Mouse (Mus musculus) cerebellum, adult 2 months (tissue): ENCODE measurements at regions not wholly inside any gene's neighbourhood (a gene's known extent, or its start where the extent isn't known, plus 50 kb on each side); places are given as distances from the start of the nearest gene placed in this dataset.

Source experiments
- DNase-seq, 2 experiments: peaks; one replicate each; pipeline ENCODE4 v3.0.0; 2021
- H3K27ac ChIP-seq: fragments of 200-500 bp; 2 replicates; pipeline ENCODE4 v1.5.1; 2012; ENCODE audit warnings: low read length, control low read depth, inconsistent platforms; ENCODE audit not compliant: insufficient read depth
- H3K27me3 ChIP-seq: fragments of 200-500 bp; 2 replicates; pipeline ENCODE4 v1.6.1; 2012; ENCODE audit warnings: inconsistent platforms, mild to moderate bottlenecking, low read length, moderate library complexity; ENCODE audit not compliant: control insufficient read depth, insufficient read depth
- H3K4me1 ChIP-seq: fragments of 200-500 bp; 2 replicates; pipeline ENCODE4 v1.6.1; 2011; ENCODE audit warnings: low read length; ENCODE audit not compliant: control insufficient read depth, insufficient read depth
- H3K4me3 ChIP-seq: fragments of 200-500 bp; replicated peaks from 2 replicates; pipeline ENCODE3; 2011; ENCODE audit warnings: mild to moderate bottlenecking, low read depth, low read length, control low read depth; ENCODE audit not compliant: insufficient read depth
- CTCF ChIP-seq: fragments of 200-500 bp; IDR thresholded peaks from 2 replicates; pipeline ENCODE4 v1.5.1; 2011; ENCODE audit warnings: low read depth, mild to moderate bottlenecking, control low read depth, low read length, moderate library complexity, borderline replicate concordance; ENCODE audit not compliant: insufficient read depth
- POLR2A ChIP-seq: fragments of 200-500 bp; IDR thresholded peaks from 2 replicates; pipeline ENCODE4 v1.6.1; 2011; ENCODE audit warnings: low read length, control low read depth, borderline replicate concordance; ENCODE audit not compliant: insufficient read depth
- WGBS: fragments of 180-500 bp; shearing (Covaris S2); methylation state at CpG from one replicate; pipeline ENCODE4 v1.1.7; 2018; 5-methylcytosine and 5-hydroxymethylcytosine counted together

DNA sequence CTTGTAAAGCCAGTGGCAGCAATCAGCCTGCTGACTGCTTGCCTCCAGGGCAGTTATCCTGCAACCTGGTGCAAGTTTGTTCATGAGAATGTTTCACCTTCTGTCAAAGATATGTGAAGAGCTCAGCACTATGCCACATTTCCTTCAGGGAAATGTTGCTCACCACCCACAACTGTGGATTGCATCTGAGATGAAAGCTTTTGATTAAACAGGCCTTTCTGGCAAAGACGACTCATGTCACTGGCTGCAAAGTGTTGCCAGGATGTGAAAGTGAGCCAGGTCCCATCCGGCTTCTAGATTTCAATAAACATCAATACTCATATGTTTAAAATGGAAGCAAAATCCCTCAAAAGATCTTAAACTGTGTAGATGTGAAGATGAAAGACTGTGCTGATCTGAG, 2121.0 kb downstream of the Gm37988 start:
- Histone ChIP-seq H3K4me3 (no peak overlapping the region), H3K4me1 (no peaks in the 10 kb centered on the region), H3K27me3 (no peaks in the 10 kb centered on the region), H3K27ac (no peak overlapping the region)
- no peak for DNase-seq
- 51% methylated on average over 2 of the region's 2 CpGs for WGBS
- TF ChIP-seq POLR2A (no peak), CTCF (no peak)

DNA sequence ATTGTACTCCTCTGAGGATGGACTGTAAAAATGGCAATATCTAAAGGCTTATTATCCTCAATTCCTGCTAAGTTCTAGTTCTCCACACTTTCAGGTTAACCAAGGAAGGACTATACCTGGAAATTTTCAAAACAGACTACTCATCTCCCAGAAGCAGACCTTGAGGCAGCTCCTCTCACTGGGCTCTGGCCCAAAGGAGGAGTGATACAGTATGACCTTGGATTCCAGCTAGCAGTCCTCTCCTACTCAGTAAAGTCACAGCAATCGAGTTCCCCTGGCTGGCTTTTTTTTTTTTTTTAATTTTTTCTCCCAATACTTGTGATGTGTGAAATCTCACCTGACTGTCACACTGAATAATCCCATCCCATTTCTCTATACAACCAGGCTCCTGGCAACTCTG, 2124.2 kb downstream of the Gm37988 start:
- no peak overlapping the region for H3K27ac ChIP-seq
- TF ChIP-seq POLR2A (no peak), CTCF (no peak)
- no peaks in the 10 kb centered on the region for H3K27me3 ChIP-seq
- 27% methylated on average over 1 of the region's 1 CpGs for WGBS
- no peaks in the 10 kb centered on the region for H3K4me1 ChIP-seq
- no peak for DNase-seq
- no peak overlapping the region for H3K4me3 ChIP-seq

DNA sequence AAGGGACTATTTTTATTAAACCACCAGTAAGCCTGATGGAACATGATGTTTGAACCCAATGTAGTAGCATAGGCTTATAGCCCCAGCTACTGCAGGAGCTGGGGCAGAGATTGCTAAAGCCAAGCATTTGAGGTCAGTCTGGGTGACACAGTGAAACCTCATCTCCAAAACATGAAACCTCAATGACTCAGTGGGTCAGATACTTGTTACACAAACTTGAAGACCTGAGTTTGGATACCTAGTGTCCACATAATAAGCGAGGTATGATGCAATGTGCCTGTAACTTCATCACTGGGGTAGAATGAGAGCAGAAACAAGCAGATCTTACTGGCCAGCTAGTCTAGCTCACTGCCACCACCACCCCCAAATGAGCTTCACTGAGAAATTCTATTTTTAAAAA, 2162.1 kb downstream of the Gm37988 start:
- no peak for DNase-seq
- no peaks in the 10 kb centered on the region for H3K4me1 ChIP-seq
- H3K4me3 ChIP-seq: no peak overlapping the region
- H3K27ac ChIP-seq: no peak overlapping the region
- WGBS: 87% methylated on average over 1 of the region's 1 CpGs
- H3K27me3 ChIP-seq: no peaks in the 10 kb centered on the region
- TF ChIP-seq POLR2A (no peak), CTCF (no peak)

DNA sequence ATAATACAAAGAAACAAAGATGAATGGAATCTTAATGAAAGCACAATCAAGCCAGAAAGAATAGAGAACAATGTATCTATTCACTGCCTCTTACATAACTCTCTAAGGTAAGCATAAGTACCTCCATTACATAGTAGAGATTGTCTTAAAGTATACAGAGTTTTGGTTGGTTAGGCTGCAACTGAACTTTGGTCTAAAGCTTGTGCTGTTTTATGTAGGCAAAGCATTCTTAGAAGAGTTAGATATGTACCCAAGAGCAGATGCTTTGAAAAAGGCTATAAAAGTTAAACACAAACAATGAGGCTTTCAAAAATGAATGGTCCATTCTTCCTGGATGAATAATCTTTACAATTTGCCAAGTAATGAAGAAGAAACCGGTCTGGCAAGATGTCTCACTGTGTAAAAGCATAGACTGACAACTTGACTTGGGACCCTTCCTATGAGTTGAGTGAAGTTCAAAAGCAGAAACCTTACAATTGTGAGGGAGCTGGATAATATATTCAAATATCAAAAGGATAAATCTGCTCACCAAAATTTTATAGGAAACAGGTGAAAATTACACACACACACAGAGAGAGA, 2166.1 kb downstream of the Gm37988 start:
- DNase-seq: no peak
- TF ChIP-seq CTCF (no peak), POLR2A (no peak)
- Histone ChIP-seq H3K4me3 (no peak overlapping the region), H3K4me1 (no peaks in the 10 kb centered on the region), H3K27me3 (no peaks in the 10 kb centered on the region), H3K27ac (no peak overlapping the region)
- WGBS: 51% methylated on average over 1 of the region's 1 CpGs

DNA sequence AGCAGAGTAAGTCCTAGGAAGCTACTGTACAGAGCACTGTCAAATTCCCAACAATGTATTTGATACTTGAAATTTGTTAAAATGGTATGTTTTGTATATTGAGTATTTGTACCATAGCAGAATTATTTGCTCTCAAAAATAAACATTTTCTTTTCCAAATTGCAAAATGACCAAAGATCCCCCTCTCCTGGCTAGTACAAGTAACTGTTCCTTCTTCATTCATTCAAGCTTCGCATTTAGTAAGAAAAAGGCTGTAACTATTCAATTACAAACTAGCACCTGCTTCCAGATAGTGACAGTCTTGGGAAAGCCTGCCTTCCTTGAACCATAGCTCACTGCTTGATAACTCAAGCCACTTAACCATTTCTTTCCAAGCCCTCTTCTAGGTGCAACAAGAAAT, 2171.9 kb downstream of the Gm37988 start:
- DNase-seq: no peak
- Histone ChIP-seq H3K4me3 (no peak overlapping the region), H3K27me3 (no peaks in the 10 kb centered on the region), H3K27ac (no peak overlapping the region), H3K4me1 (no peaks in the 10 kb centered on the region)
- TF ChIP-seq POLR2A: no peak
- peak; percentile 5; the same call in 1 of the 2 replicates for TF ChIP-seq CTCF
- WGBS: 72% methylated on average over 1 of the region's 1 CpGs

DNA sequence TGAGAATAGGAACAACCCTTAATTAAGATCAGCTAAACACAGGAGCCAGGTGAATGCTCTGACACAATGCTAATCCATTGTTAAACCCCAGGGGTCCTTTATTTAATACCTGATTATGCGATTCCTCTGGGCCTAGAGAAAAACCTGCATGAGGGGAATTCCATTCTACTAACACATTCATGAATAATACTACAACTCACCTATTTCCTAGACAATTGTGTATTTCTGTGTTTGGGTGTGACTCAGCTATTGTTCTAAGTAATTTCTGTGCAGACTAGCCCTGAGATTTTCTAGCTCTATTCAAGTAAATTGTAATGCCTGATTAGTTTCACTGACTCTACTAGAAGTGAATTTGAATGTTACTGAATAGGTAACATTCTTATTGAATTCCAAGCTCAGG, 2176.5 kb downstream of the Gm37988 start:
- no peak for TF ChIP-seq POLR2A
- no peak for TF ChIP-seq CTCF
- no peak overlapping the region for H3K4me3 ChIP-seq
- WGBS: 97% methylated on average over 1 of the region's 1 CpGs
- H3K4me1 ChIP-seq: no peaks in the 10 kb centered on the region
- no peaks in the 10 kb centered on the region for H3K27me3 ChIP-seq
- H3K27ac ChIP-seq: no peak overlapping the region
- no peak for DNase-seq

DNA sequence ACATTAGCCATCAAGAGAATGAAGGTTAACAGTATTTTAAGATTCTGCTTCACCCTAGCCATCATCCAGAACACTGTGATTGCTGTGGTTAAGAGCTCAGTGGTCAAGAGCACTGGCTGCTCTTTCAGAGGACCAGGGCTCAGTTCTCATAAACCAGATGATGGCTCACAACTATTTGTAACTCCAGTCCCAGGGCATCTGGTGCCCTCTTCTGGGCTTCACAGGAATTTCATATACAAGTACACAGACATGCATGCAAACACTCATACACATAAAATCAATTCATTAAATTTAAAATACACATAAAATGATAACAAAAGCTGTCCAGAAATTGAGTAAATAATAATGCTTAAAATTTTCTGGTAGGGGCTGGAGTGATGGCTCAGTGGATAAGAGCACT, 2189.9 kb downstream of the Gm37988 start:
- H3K27ac ChIP-seq: no peak overlapping the region
- H3K4me1 ChIP-seq: no peaks in the 10 kb centered on the region
- DNase-seq: no peak
- TF ChIP-seq CTCF (no peak), POLR2A (no peak)
- no peaks in the 10 kb centered on the region for H3K27me3 ChIP-seq
- H3K4me3 ChIP-seq: no peak overlapping the region

DNA sequence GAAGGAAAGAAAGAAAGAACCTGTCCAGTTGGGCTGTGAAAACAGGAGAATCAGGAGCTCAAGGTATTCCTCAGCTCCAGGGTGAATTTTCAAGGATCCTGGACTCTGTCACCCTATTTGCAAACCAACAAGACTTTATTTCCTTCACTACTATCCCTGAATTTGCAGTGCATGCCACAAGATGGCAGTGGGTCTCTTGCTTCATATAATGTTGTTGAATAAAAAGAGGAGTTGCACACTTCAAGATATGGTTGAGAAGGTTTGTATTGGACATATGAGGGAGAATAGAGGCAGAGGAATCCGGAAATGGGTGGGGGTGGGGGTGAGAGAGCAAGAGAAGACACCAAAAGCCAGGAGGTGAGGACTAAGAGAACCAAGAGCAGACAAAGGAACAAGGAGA, 2202.5 kb downstream of the Gm37988 start:
- TF ChIP-seq CTCF: peak; percentile 30; the same call in 1 of the 2 replicates
- TF ChIP-seq POLR2A: no peak
- DNase-seq: peak; percentile 13 to 15
- WGBS: 14% methylated on average over 1 of the region's 1 CpGs
- H3K4me1 ChIP-seq: no peaks in the 10 kb centered on the region
- no peak overlapping the region for H3K27ac ChIP-seq
- H3K4me3 ChIP-seq: no peak overlapping the region
- no peaks in the 10 kb centered on the region for H3K27me3 ChIP-seq
